Mouse (Mus musculus) spleen, adult 2 months (tissue): ENCODE measurements at regions not wholly inside any gene's neighbourhood (a gene's known extent, or its start where the extent isn't known, plus 50 kb on each side); places are given as distances from the start of the nearest gene placed in this dataset.

Experiments used
- CTCF ChIP-seq: fragments of 200-500 bp; IDR thresholded peaks from 2 replicates; pipeline ENCODE4 v1.5.1; 2011; ENCODE audit warnings: mild to moderate bottlenecking, inconsistent platforms; ENCODE audit not compliant: insufficient read depth, insufficient read length, insufficient replicate concordance; ENCODE audit errors: extremely low read depth
- POLR2A ChIP-seq: fragments of 200-500 bp; IDR thresholded peaks from 2 replicates; pipeline ENCODE4 v1.6.1; 2011; ENCODE audit warnings: low read depth, low read length, inconsistent platforms

GRCm38 (mm10) chr4:35305210-35305609 is 79.2 kb upstream of the C9orf72 start:
- TF ChIP-seq CTCF (no peak), POLR2A (no peak)
